Mouse (Mus musculus) stomach, postnatal 0 days (tissue): ENCODE data around the gene Wdr45.

Source experiments
- CTCF ChIP-seq: IDR thresholded peaks from 2 replicates; pipeline ENCODE4 v1.5.1; 2016; ENCODE audit warnings: antibody characterized with exemption, low read depth, mild to moderate bottlenecking, moderate library complexity
- EP300 ChIP-seq: optimal IDR thresholded peaks from 2 replicates; pipeline ENCODE3; 2016; ENCODE audit warnings: antibody characterized with exemption

DNA sequence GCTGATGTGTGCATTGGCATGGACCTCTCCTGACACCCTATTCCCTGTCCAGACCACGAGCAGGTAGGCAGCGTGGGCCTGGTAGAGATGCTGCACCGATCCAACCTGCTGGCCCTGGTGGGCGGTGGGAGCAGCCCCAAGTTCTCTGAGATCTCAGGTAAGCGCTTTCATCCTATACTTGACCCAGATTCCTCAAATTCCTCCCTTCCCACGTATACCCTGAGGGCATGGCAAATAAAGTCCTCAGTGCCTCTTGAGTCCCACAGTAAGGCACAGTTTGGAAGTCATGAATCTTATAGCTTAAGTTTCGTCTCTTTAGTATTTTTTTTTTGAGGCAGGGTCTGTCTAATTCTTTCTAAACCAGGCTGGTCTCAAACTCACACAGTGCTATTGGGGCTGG lies 10.0 kb downstream of the Wdr45 start:
- no peak for TF ChIP-seq CTCF
- no peak for TF ChIP-seq EP300
